Mouse (Mus musculus): ENCODE measurements around the gene Apoe. TPM values are rescaled to one million over a fixed set of nuclear protein-coding genes. Genes with fewer than 3 reads are reported as not detected.
A peak's percentile ranks its signal among the peaks of the same experiment; 100 is the strongest.

Gene Apoe
- total RNA-seq, 1 experiment = 683 TPM

- H3K36me3 ChIP-seq (ENCODE audit: control insufficient read depth, insufficient read depth, low read length, poor library complexity, severe bottlenecking) = peaks cover 41% of the 10 kb centered on the region
- H3K4me3 ChIP-seq (ENCODE audit: insufficient read depth in 1 of 2, low read depth in 1 of 2, low read length in 2 of 2, poor library complexity in 1 of 2, severe bottlenecking in 1 of 2) = peak overlapping the region; percentile 62 to 81
- no peak for TF ChIP-seq ZC3H11A (IDR thresholded peaks at IDR 0.05; ENCODE audit: borderline replicate concordance, low read depth, low read length)
- TF ChIP-seq ZNF384 (IDR thresholded peaks at IDR 0.05; ENCODE audit: low read depth, low read length) = no peak
- TF ChIP-seq MAFK (IDR thresholded peaks at IDR 0.05; ENCODE audit: insufficient read depth, low read depth, low read length) = no peak
- peak; percentile 19; the same call in 1 of the 2 replicates for TF ChIP-seq HCFC1 (IDR thresholded peaks at IDR 0.05; ENCODE audit: borderline replicate concordance, insufficient read depth, low read length)
- TF ChIP-seq CHD2 (IDR thresholded peaks at IDR 0.05; ENCODE audit: low read depth, low read length) = no peak; the same call in 1 of the 2 replicates
- H3K9me3 ChIP-seq (ENCODE audit: control insufficient read depth, insufficient read depth, low read depth, low read length) = no peaks in the 10 kb centered on the region
- in situ Hi-C loops (cut with MboI; ENCODE audit: low sequenced_read_pairs in 2 of 2, unreplicated experiment in 2 of 2) = no loop called here
- peaks cover 0 to 15% of the 10 kb centered on the region in 2 experiments; a peak in 1 of 4 replicates for H3K4me1 ChIP-seq (ENCODE audit: control insufficient read depth in 2 of 2, insufficient read depth in 2 of 2, low read length in 2 of 2, poor library complexity in 1 of 2)
- no peak for DNase-seq (ENCODE audit: low read depth, low spot score)
- H3K9ac ChIP-seq (ENCODE audit: insufficient read depth, low read depth, low read length, poor library complexity, severe bottlenecking) = peak overlapping the region; percentile 82
- H3K27ac ChIP-seq (ENCODE audit: insufficient read depth, low read depth, low read length, poor library complexity, severe bottlenecking) = peak overlapping the region; percentile 83; the same call in 1 of the 2 replicates
Observed at GRCm38 (mm10) chr7:19716055-19716682, 17.2 kb upstream of the Apoe start.

- no peak for TF ChIP-seq ZNF384 (IDR thresholded peaks at IDR 0.05; ENCODE audit: low read depth, low read length)
- TF ChIP-seq ZC3H11A (IDR thresholded peaks at IDR 0.05; ENCODE audit: borderline replicate concordance, low read depth, low read length) = no peak
- TF ChIP-seq CHD2 (IDR thresholded peaks at IDR 0.05; ENCODE audit: low read depth, low read length) = peak; percentile 88
- peak; percentile 63; the same call in 1 of the 2 replicates for TF ChIP-seq HCFC1 (IDR thresholded peaks at IDR 0.05; ENCODE audit: borderline replicate concordance, insufficient read depth, low read length)
- in situ Hi-C loops (cut with MboI; ENCODE audit: low sequenced_read_pairs in 2 of 2, unreplicated experiment in 2 of 2) = no loop called here
- Histone ChIP-seq H3K36me3 (ENCODE audit: control insufficient read depth, insufficient read depth, low read length, poor library complexity, severe bottlenecking) (peaks cover 46% of the 10 kb centered on the region), H3K9me3 (ENCODE audit: control insufficient read depth, insufficient read depth, low read depth, low read length) (no peaks in the 10 kb centered on the region), H3K4me1 (ENCODE audit: control insufficient read depth in 2 of 2, insufficient read depth in 2 of 2, low read length in 2 of 2, poor library complexity in 1 of 2) (peaks cover 0 to 15% of the 10 kb centered on the region in 2 experiments; a peak in 1 of 4 replicates), H3K4me3 (ENCODE audit: insufficient read depth in 1 of 2, low read depth in 1 of 2, low read length in 2 of 2, poor library complexity in 1 of 2, severe bottlenecking in 1 of 2) (peak within 1 kb of the TSS; percentile 88 to 100), H3K27ac (ENCODE audit: insufficient read depth, low read depth, low read length, poor library complexity, severe bottlenecking) (peak within 1 kb of the TSS; percentile 83), H3K9ac (ENCODE audit: insufficient read depth, low read depth, low read length, poor library complexity, severe bottlenecking) (peak within 1 kb of the TSS; percentile 95)
- peak; percentile 100 for DNase-seq (ENCODE audit: low read depth, low spot score)
Observed at GRCm38 (mm10) chr7:19715239-19716054, 16.5 kb upstream of the Apoe start, which contains the start of gene Tomm40. Tomm40 (minus strand) TSS chr7:19715438.

GRCm38 (mm10) chr7:19714836-19715235 is 15.8 kb upstream of the Apoe start:
- H3K9ac ChIP-seq (ENCODE audit: insufficient read depth, low read depth, low read length, poor library complexity, severe bottlenecking) = peak overlapping the region; percentile 95
- H3K4me1 ChIP-seq (ENCODE audit: control insufficient read depth in 2 of 2, insufficient read depth in 2 of 2, low read length in 2 of 2, poor library complexity in 1 of 2) = peaks cover 0 to 15% of the 10 kb centered on the region in 2 experiments; a peak in 1 of 4 replicates
- in situ Hi-C loops (cut with MboI; ENCODE audit: low sequenced_read_pairs in 2 of 2, unreplicated experiment in 2 of 2) = no loop called here
- no peaks in the 10 kb centered on the region for H3K9me3 ChIP-seq (ENCODE audit: control insufficient read depth, insufficient read depth, low read depth, low read length)
- TF ChIP-seq MAFK (IDR thresholded peaks at IDR 0.05; ENCODE audit: insufficient read depth, low read depth, low read length) = no peak
- no peak for TF ChIP-seq ZC3H11A (IDR thresholded peaks at IDR 0.05; ENCODE audit: borderline replicate concordance, low read depth, low read length)
- TF ChIP-seq ZNF384 (IDR thresholded peaks at IDR 0.05; ENCODE audit: low read depth, low read length) = no peak
- no peak for TF ChIP-seq HCFC1 (IDR thresholded peaks at IDR 0.05; ENCODE audit: borderline replicate concordance, insufficient read depth, low read length)
- TF ChIP-seq CHD2 (IDR thresholded peaks at IDR 0.05; ENCODE audit: low read depth, low read length) = no peak
- H3K4me3 ChIP-seq (ENCODE audit: insufficient read depth in 1 of 2, low read depth in 1 of 2, low read length in 2 of 2, poor library complexity in 1 of 2, severe bottlenecking in 1 of 2) = peak overlapping the region; percentile 88 to 100
- H3K36me3 ChIP-seq (ENCODE audit: control insufficient read depth, insufficient read depth, low read length, poor library complexity, severe bottlenecking) = peaks cover 50% of the 10 kb centered on the region
- H3K27ac ChIP-seq (ENCODE audit: insufficient read depth, low read depth, low read length, poor library complexity, severe bottlenecking) = peak overlapping the region; percentile 82
- DNase-seq (ENCODE audit: low read depth, low spot score) = no peak

- H3K4me1 ChIP-seq (ENCODE audit: control insufficient read depth in 2 of 2, insufficient read depth in 2 of 2, low read length in 2 of 2, poor library complexity in 1 of 2) = peaks cover 0 to 14% of the 10 kb centered on the region in 2 experiments; a peak in 1 of 4 replicates
- no peak overlapping the region for H3K9ac ChIP-seq (ENCODE audit: insufficient read depth, low read depth, low read length, poor library complexity, severe bottlenecking)
- in situ Hi-C loops (cut with MboI; ENCODE audit: low sequenced_read_pairs in 2 of 2, unreplicated experiment in 2 of 2) = no loop called here
- no peak overlapping the region for H3K27ac ChIP-seq (ENCODE audit: insufficient read depth, low read depth, low read length, poor library complexity, severe bottlenecking)
- peak overlapping the region; percentile 88 to 100; a peak in 3 of 4 replicates for H3K4me3 ChIP-seq (ENCODE audit: insufficient read depth in 1 of 2, low read depth in 1 of 2, low read length in 2 of 2, poor library complexity in 1 of 2, severe bottlenecking in 1 of 2)
- no peak for TF ChIP-seq HCFC1 (IDR thresholded peaks at IDR 0.05; ENCODE audit: borderline replicate concordance, insufficient read depth, low read length)
- TF ChIP-seq MAFK (IDR thresholded peaks at IDR 0.05; ENCODE audit: insufficient read depth, low read depth, low read length) = no peak
- TF ChIP-seq ZC3H11A (IDR thresholded peaks at IDR 0.05; ENCODE audit: borderline replicate concordance, low read depth, low read length) = no peak
- TF ChIP-seq ZNF384 (IDR thresholded peaks at IDR 0.05; ENCODE audit: low read depth, low read length) = no peak
- no peak for TF ChIP-seq CHD2 (IDR thresholded peaks at IDR 0.05; ENCODE audit: low read depth, low read length)
- H3K36me3 ChIP-seq (ENCODE audit: control insufficient read depth, insufficient read depth, low read length, poor library complexity, severe bottlenecking) = peaks cover 53% of the 10 kb centered on the region
- no peak for DNase-seq (ENCODE audit: low read depth, low spot score)
- H3K9me3 ChIP-seq (ENCODE audit: control insufficient read depth, insufficient read depth, low read depth, low read length) = no peaks in the 10 kb centered on the region
Observed at GRCm38 (mm10) chr7:19713598-19713997, 14.6 kb upstream of the Apoe start.
